In genomic region chr5:34252307-34252966, GRCm38 (mm10) we compare ENCODE assay signal across 10 mouse cellular contexts. TPM values are rescaled to one million over a fixed set of nuclear protein-coding genes. Genes with fewer than 3 reads are reported as not detected.
DNase-seq lines count a peak whose midpoint lies in the region; ATAC-seq and TF ChIP-seq lines count a peak whose summit lies in the region.
"Had no signal": no experiment of that assay in that cellular context is flagged by ENCODE, and none has a peak within 500 bp of the region (broad histone marks: within the 10 kb centered on the region; RNA-seq: fewer than 3 reads in every experiment).

No protein-coding gene starts in this region.

- no peaks in the 10 kb centered on the region for H3K36me3 ChIP-seq in heart, embryonic 15.5 days
- no peaks in the 10 kb centered on the region for H3K36me3 ChIP-seq in testis, adult 2 months (ENCODE audit: control insufficient read depth, insufficient read depth, low read length)
- no peaks in the 10 kb centered on the region for H3K36me3 ChIP-seq in midbrain, embryonic 14.5 days (ENCODE audit: control insufficient read depth, insufficient read depth, low read length)
- H3K36me3 ChIP-seq in liver, embryonic 12.5 days: no peaks in the 10 kb centered on the region
- H3K36me3 ChIP-seq: G1E had no signal

- no peak overlapping the region for H3K4me3 ChIP-seq in heart, embryonic 15.5 days
- no peak overlapping the region for H3K4me3 ChIP-seq in testis, adult 2 months (ENCODE audit: control insufficient read depth, low read depth, low read length)
- H3K4me3 ChIP-seq in midbrain, embryonic 14.5 days (replicated peaks; ENCODE audit: low read depth, low read length): no peak overlapping the region
- H3K4me3 ChIP-seq in liver, embryonic 12.5 days: no peak overlapping the region

- intact Hi-C loops in heart, postnatal 25 days (cut with DNase I): no loop called here

- H3K27me3 ChIP-seq in heart, embryonic 15.5 days: no peaks in the 10 kb centered on the region
- no peaks in the 10 kb centered on the region for H3K27me3 ChIP-seq in testis, adult 2 months (ENCODE audit: control insufficient read depth, insufficient read depth, low read length)
- no peaks in the 10 kb centered on the region for H3K27me3 ChIP-seq in midbrain, embryonic 14.5 days (ENCODE audit: control insufficient read depth, insufficient read depth, low read length)
- no peaks in the 10 kb centered on the region; the same call in 1 of the 2 replicates for H3K27me3 ChIP-seq in liver, embryonic 12.5 days (replicated peaks)

- no peak for DNase-seq in heart, postnatal 25 days (ENCODE audit: low spot score)
- no peak for DNase-seq in testis, postnatal 14 days (ENCODE audit: low spot score)
- DNase-seq in midbrain, embryonic 14.5 days: peak; percentile 81
- no peak for DNase-seq in right cerebral cortex, postnatal 14 days
- DNase-seq in kidney, adult 9 months: no peak

- TF ChIP-seq CTCF in testis, adult 2 months (IDR thresholded peaks at IDR 0.05; ENCODE audit: control insufficient read depth, insufficient read depth, insufficient replicate concordance, low read depth, low read length): no peak

- WGBS in heart, embryonic 15.5 days: 19% methylated on average over 4 of the region's 4 CpGs
- 18% methylated on average over 4 of the region's 4 CpGs for WGBS in midbrain, embryonic 14.5 days
- 66% methylated on average over 4 of the region's 4 CpGs for WGBS in liver, embryonic 12.5 days (ENCODE audit: insufficient replicate concordance)

- peaks cover 20% of the 10 kb centered on the region for H3K4me1 ChIP-seq in heart, embryonic 15.5 days (replicated peaks)
- no peaks in the 10 kb centered on the region for H3K4me1 ChIP-seq in testis, adult 2 months (ENCODE audit: control insufficient read depth, insufficient read depth, low read length)
- H3K4me1 ChIP-seq in midbrain, embryonic 14.5 days (ENCODE audit: control insufficient read depth, insufficient read depth, low read length): peaks cover 29% of the 10 kb centered on the region
- no peaks in the 10 kb centered on the region for H3K4me1 ChIP-seq in liver, embryonic 12.5 days

- H3K27ac ChIP-seq in heart, embryonic 15.5 days: peak overlapping the region; percentile 28; the same call in 1 of the 2 replicates
- peak overlapping the region; percentile 71 for H3K27ac ChIP-seq in testis, adult 2 months (ENCODE audit: control insufficient read depth, insufficient read depth, low read depth, low read length)
- peak overlapping the region; percentile 46 for H3K27ac ChIP-seq in midbrain, embryonic 14.5 days (replicated peaks; ENCODE audit: low read depth, low read length)
- no peak overlapping the region for H3K27ac ChIP-seq in liver, embryonic 12.5 days

- no peak overlapping the region for H3K4me2 ChIP-seq in heart, embryonic 15.5 days
- H3K4me2 ChIP-seq in midbrain, embryonic 14.5 days (ENCODE audit: low read length): no peak overlapping the region
- H3K4me2 ChIP-seq in liver, embryonic 12.5 days: no peak overlapping the region

- ATAC-seq in heart, embryonic 15.5 days (replicated peaks; ENCODE audit: insufficient number of reproducible peaks, insufficient read depth, low FRiP score, low read depth): 0 out of 2 replicates have a peak, but pooled peaks have one; percentile 20
- no peak for ATAC-seq in midbrain, embryonic 14.5 days (ENCODE audit: low FRiP score, low TSS enrichment)
- no peak for ATAC-seq in liver, embryonic 12.5 days

- H3K9ac ChIP-seq in heart, embryonic 15.5 days: no peak overlapping the region; the same call in 1 of the 2 replicates
- no peak overlapping the region for H3K9ac ChIP-seq in midbrain, embryonic 14.5 days (replicated peaks; ENCODE audit: low read length)
- no peak overlapping the region for H3K9ac ChIP-seq in liver, embryonic 12.5 days

- no peaks in the 10 kb centered on the region for H3K9me3 ChIP-seq in heart, embryonic 15.5 days (replicated peaks)
- H3K9me3 ChIP-seq in midbrain, embryonic 14.5 days (ENCODE audit: control insufficient read depth, low read length): no peaks in the 10 kb centered on the region
- no peaks in the 10 kb centered on the region for H3K9me3 ChIP-seq in liver, embryonic 12.5 days (replicated peaks)
- H3K9me3 ChIP-seq: G1E had no signal

- no peak for TF ChIP-seq POLR2A in testis, adult 2 months (IDR thresholded peaks at IDR 0.05; ENCODE audit: control insufficient read depth, low read depth, low read length)

RNA-seq across cellular contexts. Expression of gene Zfyve28, which starts 35.8 kb away (rescaled TPM):
- polyA plus RNA-seq in heart, embryonic 15.5 days (2015; fragmentation: Nextera tagmentation; extraction: Ambion mirVana): 0.23 and 0.89 TPM in 2 replicates
- under 1 TPM; 0.36 to 0.60 TPM for total RNA-seq in heart, postnatal 25 days (2021)
- polyA plus RNA-seq in testis, adult 2 months (2012; rRNA removed): 2.5 and 3.2 TPM in 2 replicates
- 2.8 and 3.2 TPM in 2 replicates for polyA plus RNA-seq in midbrain, embryonic 14.5 days (2014; fragmentation: Nextera tagmentation; extraction: Ambion mirVana)
- polyA plus RNA-seq in liver, embryonic 12.5 days (2016; fragmentation: Nextera tagmentation; extraction: Ambion mirVana): 0.16 TPM in 1 of 2 replicates, not detected in the other
- total RNA-seq: liver, adult 2 months had no signal
- polyA plus RNA-seq: G1E had no signal

RNA-seq across cellular contexts. Expression of gene Cfap99, which starts 36.0 kb away (rescaled TPM):
- 0.08 TPM in 1 of 2 replicates, not detected in the other for polyA plus RNA-seq in heart, embryonic 15.5 days (2015; fragmentation: Nextera tagmentation; extraction: Ambion mirVana)
- total RNA-seq in heart, postnatal 25 days (2021): not detected
- polyA plus RNA-seq in testis, adult 2 months (2012; rRNA removed): 23.1 and 25.7 TPM in 2 replicates
- 0.09 TPM in 1 of 2 replicates, not detected in the other for polyA plus RNA-seq in midbrain, embryonic 14.5 days (2014; fragmentation: Nextera tagmentation; extraction: Ambion mirVana)
- polyA plus RNA-seq in liver, embryonic 12.5 days (2016; fragmentation: Nextera tagmentation; extraction: Ambion mirVana): not detected in 2 replicates
- total RNA-seq: G1E; liver, adult 2 months had no signal
- polyA plus RNA-seq: G1E; liver, adult 2 months had no signal

Comparison
In these comparisons a context has a peak if more than half of its experiments do, and no peak if none do; other contexts are left out.
1. RNA of gene Cfap99, which starts 36.0 kb away (polyA plus RNA-seq): 23.1 to 25.7 TPM in testis, adult 2 months; 0.08 TPM in heart, embryonic 15.5 days, 0.09 TPM in midbrain, embryonic 14.5 days and not detected in liver, embryonic 12.5 days; every median in the first group is over 10 times any median in the second.